Mouse (Mus musculus) left cerebral cortex, adult 18-20 months (tissue): ENCODE data around the gene Zfp346. TPM values are rescaled to one million over a fixed set of nuclear protein-coding genes. Genes with fewer than 3 reads are reported as not detected.

ENCODE experiments used
- total RNA-seq, 2 experiments: library from RNA; stranded (reverse); gene quantifications; 2 replicates each; pipeline ENCODE4 v1.2.3; 2021

The Zfp346 gene
- total RNA-seq, 2 experiments from 2014 or later, result 38.3 to 39.7 TPM

Other genes starting within 250 kb of the Zfp346 start
- gene Unc5a, start 155.9 kb upstream of the Zfp346 start, total RNA-seq, result 100 to 1,000 TPM; 104 to 107 TPM
- gene Hk3, start 83.9 kb upstream of the Zfp346 start, total RNA-seq, result 1 to 10 TPM in 1 of 2 experiments, under 1 TPM in 1; 0.91 to 1.1 TPM
- gene Uimc1, start 5.0 kb upstream of the Zfp346 start, total RNA-seq, result 10 to 100 TPM; 22.0 to 25.5 TPM
- not detected for gene Gm17617, start 28.2 kb downstream of the Zfp346 start, total RNA-seq
- gene Fgfr4, start 47.3 kb downstream of the Zfp346 start, total RNA-seq, result under 1 TPM; 0.21 to 0.40 TPM
- 100 to 1,000 TPM; 109 to 115 TPM for gene Nsd1, start 104.5 kb downstream of the Zfp346 start, total RNA-seq
- gene Prelid1, start 215.2 kb downstream of the Zfp346 start, total RNA-seq, result 100 to 1,000 TPM; 171 to 182 TPM
- 10 to 100 TPM; 87.6 to 89.3 TPM for gene Rab24, start 216.6 kb downstream of the Zfp346 start, total RNA-seq
- 1 to 10 TPM; 1.1 to 1.8 TPM for gene Mxd3, start 224.5 kb downstream of the Zfp346 start, total RNA-seq